Mouse (Mus musculus) lung, postnatal 0 days (tissue): Measurements from ENCODE around the gene Ddx50.
A peak's percentile ranks its signal among the peaks of the same experiment; 100 is the strongest.

ENCODE experiments used
- CTCF ChIP-seq: IDR thresholded peaks from 2 replicates; pipeline ENCODE4 v1.5.1; 2016; ENCODE audit warnings: antibody characterized with exemption, mild to moderate bottlenecking
- EP300 ChIP-seq: IDR thresholded peaks from 2 replicates; pipeline ENCODE4 v1.6.1; 2016; ENCODE audit warnings: antibody characterized with exemption, mild to moderate bottlenecking, control low read depth

DNA sequence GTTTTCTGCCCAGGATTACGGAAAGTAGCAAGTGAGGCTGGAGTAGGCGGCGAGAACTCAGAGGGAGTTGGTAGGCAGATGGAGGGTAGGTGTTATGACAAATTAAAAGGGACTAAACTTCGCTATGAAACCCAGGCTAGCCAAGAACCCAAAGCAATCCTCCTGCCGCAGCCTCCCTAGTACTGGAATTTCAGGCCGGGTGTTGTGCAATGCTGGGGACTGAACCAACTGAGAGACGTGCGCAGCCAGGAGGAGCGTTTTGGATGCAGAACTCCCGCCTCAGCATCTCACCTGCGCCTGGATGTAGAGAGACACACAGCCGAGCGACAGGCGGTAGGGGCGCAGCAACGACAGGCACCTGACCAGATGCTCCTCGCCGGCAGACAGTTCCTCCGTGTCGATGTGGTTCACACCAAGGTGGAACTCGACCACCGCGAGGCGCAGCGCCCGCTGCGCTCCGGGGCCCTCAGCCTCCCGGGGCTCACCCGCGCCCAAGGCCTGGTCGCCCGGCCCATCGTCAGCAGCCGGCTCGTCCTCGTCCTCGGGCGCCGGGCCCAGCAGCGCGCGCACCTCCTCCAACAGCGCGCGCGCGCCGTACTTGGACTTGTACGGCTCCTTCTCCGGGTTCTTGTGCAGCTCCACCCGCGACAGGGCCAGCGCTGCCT is 73.2 kb downstream of the Ddx50 start:
- TF ChIP-seq CTCF (peak; percentile 30; the same call in 1 of the 2 replicates), EP300 (no peak)
